Mouse (Mus musculus) hindbrain, embryonic 12.5 days (tissue): Measurements from ENCODE around the gene Gm10944. TPM values are rescaled to one million over a fixed set of nuclear protein-coding genes. Genes with fewer than 3 reads are reported as not detected.

Experiments
- ATAC-seq: fragments of 200-750 bp; cut with Nextera tagmentation; 2 replicates; pipeline ENCODE4 v1.8.0; 2017; ENCODE audit warnings: moderate TSS enrichment; ENCODE audit not compliant: low FRiP score
- H3K27ac ChIP-seq: fragments of 300-500 bp; sonication (generic); 2 replicates; pipeline ENCODE4 v1.5.1; 2016; ENCODE audit warnings: mild to moderate bottlenecking
- H3K27me3 ChIP-seq: fragments of 300-500 bp; sonication (generic); 2 replicates; pipeline ENCODE4 v1.6.1; 2016; ENCODE audit warnings: mild to moderate bottlenecking
- H3K36me3 ChIP-seq: fragments of 300-500 bp; sonication (generic); 2 replicates; pipeline ENCODE4 v1.6.1; 2016; ENCODE audit warnings: mild to moderate bottlenecking
- H3K4me1 ChIP-seq: fragments of 300-500 bp; sonication (generic); 2 replicates; pipeline ENCODE4 v1.6.1; 2016
- H3K4me2 ChIP-seq: fragments of 300-500 bp; sonication (generic); replicated peaks from 2 replicates; pipeline ENCODE4 v1.6.1; 2016; ENCODE audit warnings: mild to moderate bottlenecking
- H3K4me3 ChIP-seq: fragments of 300-500 bp; sonication (generic); 2 replicates; pipeline ENCODE4 v1.5.1; 2016; ENCODE audit warnings: mild to moderate bottlenecking
- H3K9ac ChIP-seq: fragments of 300-500 bp; sonication (generic); 2 replicates; pipeline ENCODE4 v1.6.1; 2016; ENCODE audit warnings: mild to moderate bottlenecking, moderate library complexity
- H3K9me3 ChIP-seq: fragments of 300-500 bp; sonication (generic); replicated peaks from 2 replicates; pipeline ENCODE4 v1.6.1; 2016; ENCODE audit warnings: mild to moderate bottlenecking
- WGBS: fragments of 180-500 bp; shearing (Covaris S2); methylation state at CpG from one replicate; pipeline ENCODE4 v1.1.7; 2016; 5-methylcytosine and 5-hydroxymethylcytosine counted together
- polyA plus RNA-seq: library from polyadenylated mRNA; unstranded; fragments of >200 nt; fragmentation: Nextera tagmentation; extraction: Ambion mirVana; gene quantifications from 2 replicates; pipeline ENCODE4 v1.2.1, GENCODE M21; 2016

Gm10944 gene
- polyA plus RNA-seq, 1 experiment from 2014 or later, result not detected

DNA sequence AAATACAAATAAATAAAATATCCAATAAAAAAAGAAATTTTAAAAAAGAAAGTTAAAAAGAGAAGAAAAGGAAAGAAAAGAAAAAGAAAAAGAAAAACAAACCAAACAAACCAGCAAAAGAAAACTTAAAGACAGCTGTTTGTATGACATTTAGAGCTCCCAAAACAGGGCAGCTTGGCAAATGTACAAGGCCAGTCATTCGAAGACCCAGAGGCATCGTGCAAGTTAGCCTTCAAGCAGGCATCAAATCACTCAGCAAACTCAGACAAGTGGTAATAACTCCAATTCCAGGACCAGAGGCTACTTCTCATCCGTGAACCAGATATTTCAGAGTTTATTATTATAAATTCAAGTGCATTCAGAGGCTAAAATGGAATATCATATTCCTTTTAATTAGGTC is 45.4 kb downstream of the Gm10944 start:
- no peak overlapping the region for H3K4me2 ChIP-seq
- H3K9me3 ChIP-seq, result no peaks in the 10 kb centered on the region
- no peak for ATAC-seq
- H3K4me1 ChIP-seq, result no peaks in the 10 kb centered on the region
- WGBS, result 91% methylated on average over 3 of the region's 3 CpGs
- no peak overlapping the region for H3K27ac ChIP-seq
- no peak overlapping the region for H3K4me3 ChIP-seq
- H3K27me3 ChIP-seq, result no peaks in the 10 kb centered on the region
- no peaks in the 10 kb centered on the region for H3K36me3 ChIP-seq
- no peak overlapping the region for H3K9ac ChIP-seq

Other genes starting within 250 kb of the Gm10944 start
- gene Adgb, start 209.0 kb upstream of the Gm10944 start, polyA plus RNA-seq, result 0.53 and 0.69 TPM in 2 replicates
- gene Rab32, start 123.1 kb upstream of the Gm10944 start, polyA plus RNA-seq, result 13.0 and 13.5 TPM in 2 replicates